Mouse (Mus musculus) kidney, adult 10 weeks (tissue): ENCODE measurements around the gene Ern1. TPM values are rescaled to one million over a fixed set of nuclear protein-coding genes. Genes with fewer than 3 reads are reported as not detected.

Source experiments
- polyA plus RNA-seq: library from polyadenylated mRNA; stranded (reverse); fragments of 350-450 nt; fragmentation: Illumina TruSeq; extraction: RNeasy Lipid Tissue Mini Kit (QIAGEN cat#74804); gene quantifications from one replicate; pipeline ENCODE4 v1.2.3, GENCODE M21; 2014; ENCODE audit warnings: low read depth, low replicate concordance

Ern1 gene
- 9.8 TPM for polyA plus RNA-seq

GRCm38 (mm10) chr11:106487733-106488115 is at the start of gene Ern1:
Gene Ern1, minus strand, starts transcription at chr11:106487852.

DNA sequence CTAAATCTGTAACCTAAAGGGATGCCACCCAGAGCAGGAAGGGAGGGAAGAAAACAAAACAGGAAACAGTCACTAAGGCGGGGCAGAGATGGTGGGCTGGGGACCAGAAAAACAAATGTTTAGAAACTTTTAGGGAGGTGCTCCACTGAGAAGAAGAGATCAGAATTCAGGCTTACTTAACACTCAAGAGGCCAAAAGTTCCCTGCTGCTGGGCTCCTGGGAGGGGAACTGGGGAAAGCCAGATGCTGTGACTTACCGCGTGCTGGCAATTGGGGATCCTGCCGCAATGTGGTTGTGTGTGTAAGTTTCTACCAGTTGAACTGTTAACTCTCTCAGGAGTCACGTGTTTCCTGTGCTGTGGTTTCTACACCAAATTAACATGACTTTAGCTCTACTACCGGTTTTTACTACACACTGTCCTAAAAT is 99.8 kb downstream of the Ern1 start, which contains the start of gene Icam2:
Gene Icam2, minus strand, starts transcription at position 285 of the 426 bp plus-strand sequence.

DNA sequence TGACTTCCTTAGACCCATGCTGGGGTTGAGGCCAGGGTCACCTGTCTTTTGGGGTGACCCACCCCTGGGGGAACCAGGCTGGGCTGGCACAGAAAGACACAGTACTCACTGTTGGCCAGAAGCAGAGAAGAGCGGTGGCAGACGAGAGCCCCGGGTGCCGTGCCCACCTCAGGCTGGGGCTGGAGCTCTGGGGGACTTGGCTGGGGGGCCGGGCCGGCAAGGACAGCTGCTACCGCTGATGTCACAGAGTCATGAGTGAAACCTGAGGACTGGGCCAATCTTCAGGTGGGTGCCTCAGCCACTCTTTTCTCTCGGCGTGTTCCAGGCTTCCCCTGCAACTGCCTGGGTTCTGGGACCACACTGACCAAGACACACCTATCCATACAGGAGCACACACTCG is 122.3 kb downstream of the Ern1 start, which contains the start of gene Prr29:
Gene Prr29, plus strand, starts transcription at position 107 of the 400 bp plus-strand sequence.

DNA sequence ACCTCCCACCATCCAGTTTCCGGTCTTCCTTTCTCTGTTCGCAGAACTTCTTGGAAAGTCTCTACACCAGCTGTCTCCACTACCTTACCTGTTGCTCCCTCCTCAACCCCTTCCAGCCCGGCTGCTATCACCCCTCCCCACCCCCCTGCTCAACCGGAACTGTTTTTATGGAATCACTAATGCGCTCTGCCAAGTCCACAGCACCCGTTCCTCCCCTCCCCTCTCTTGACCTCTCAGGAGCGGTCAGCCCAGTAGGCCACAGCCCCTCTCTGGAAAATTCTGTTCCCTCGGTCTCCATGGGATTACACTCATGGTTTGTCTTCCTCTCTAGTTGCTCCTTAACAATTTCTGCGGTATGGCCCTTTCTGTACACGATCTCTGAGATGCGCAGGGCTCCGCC is 134.5 kb downstream of the Ern1 start, which contains the start of gene Scn4a:
Gene Scn4a, minus strand, starts transcription at position 101 of the 400 bp plus-strand sequence.

Other genes with a start within 250 kb of the Ern1 start
- 14.3 TPM for gene Ftsj3, start 231.8 kb downstream of the Ern1 start, polyA plus RNA-seq
- 30.8 TPM for gene Psmc5, start 231.7 kb downstream of the Ern1 start, polyA plus RNA-seq
- gene Smarcd2, start 214.9 kb downstream of the Ern1 start, polyA plus RNA-seq: 5.1 TPM
- not detected for gene Tcam1, start 211.2 kb downstream of the Ern1 start, polyA plus RNA-seq
- not detected for gene Gh, start 186.0 kb downstream of the Ern1 start, polyA plus RNA-seq
- 0.53 TPM for gene Cd79b, start 173.1 kb downstream of the Ern1 start, polyA plus RNA-seq
- gene Scn4a, start 134.6 kb downstream of the Ern1 start, polyA plus RNA-seq: not detected
- not detected for gene Prr29, start 122.4 kb downstream of the Ern1 start, polyA plus RNA-seq
- gene Icam2, start 99.8 kb downstream of the Ern1 start, polyA plus RNA-seq: 1.4 TPM
- 56.5 TPM for gene Tex2, start 125.6 kb upstream of the Ern1 start, polyA plus RNA-seq